Mouse (Mus musculus) cerebellum, postnatal 36 days (tissue): Measurements from ENCODE around the gene Rfng.
"Not testable (repeated sequence)": the region's sequence is repeated elsewhere in the genome, so short reads cannot be mapped to it uniquely, and the experiment has no call there.

Experiments
- DNase-seq, 2 experiments: peaks; one replicate each; pipeline ENCODE4 v3.0.0; 2021 to 2022; ENCODE audit warnings: mixed read lengths in 2 of 2

Rfng gene

DNA sequence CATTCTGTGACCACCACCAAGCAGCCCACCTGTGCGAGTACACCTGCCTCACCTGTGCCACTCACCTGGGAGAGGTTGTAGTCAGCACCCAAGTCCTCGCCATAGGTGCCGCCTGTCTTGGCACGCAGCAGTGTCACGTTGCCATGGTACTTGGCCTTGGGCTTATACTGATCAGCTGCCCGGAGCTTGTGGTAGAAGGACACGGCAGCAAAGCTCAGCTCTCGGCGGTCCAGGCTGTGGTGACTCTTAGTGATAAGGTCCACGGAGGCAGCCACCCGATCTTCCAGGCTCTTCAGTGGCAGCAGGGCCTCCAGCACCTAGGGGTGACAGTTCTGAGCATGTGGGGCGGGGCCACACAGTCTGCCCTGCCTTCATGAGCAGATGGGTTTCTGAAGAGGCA, 24.0 kb upstream of the Rfng start:
- DNase-seq = no peak

DNA sequence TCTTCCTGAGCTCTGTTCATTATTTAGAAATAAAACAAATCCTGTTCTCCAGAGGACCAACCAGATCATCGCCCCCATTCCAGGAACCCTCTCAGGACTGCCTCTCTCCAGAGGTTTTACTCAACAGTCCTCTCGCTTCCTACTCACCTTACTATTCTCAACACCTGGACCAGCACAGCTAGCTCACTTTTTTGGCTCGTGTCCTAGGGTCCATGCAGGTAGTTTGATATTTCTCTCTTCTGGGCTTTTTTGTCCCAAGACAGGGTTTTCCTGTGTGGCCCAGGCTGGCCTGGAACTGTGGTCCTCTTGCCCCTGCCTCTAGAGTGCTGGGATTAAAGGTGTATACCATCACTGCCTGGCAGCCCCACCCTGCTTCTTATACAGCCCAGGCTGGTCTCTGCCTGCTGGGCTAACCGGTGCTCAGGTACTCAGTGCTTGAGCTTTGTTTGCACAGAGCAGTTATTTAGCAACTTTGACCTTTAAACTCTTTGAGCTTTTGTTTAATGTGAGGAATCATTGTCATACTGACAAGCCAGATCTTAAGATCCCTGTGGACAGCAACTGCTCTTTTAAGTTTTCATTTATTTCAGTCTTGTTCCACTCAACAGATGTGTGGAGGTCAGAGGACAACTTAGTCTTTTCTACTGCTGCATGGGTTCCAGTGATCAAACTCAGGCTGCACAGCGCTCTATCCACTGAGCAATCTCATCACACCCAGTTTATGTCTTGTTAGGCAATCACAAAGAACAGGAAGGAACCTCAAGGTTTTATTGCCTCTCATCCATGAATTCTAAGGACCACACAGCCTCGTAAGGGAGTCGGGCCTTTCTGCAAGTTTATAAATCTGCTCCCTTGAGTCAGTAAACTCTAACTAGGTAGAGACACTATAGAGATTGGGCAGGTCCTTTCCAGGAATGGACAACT, 21.6 kb upstream of the Rfng start:
- no peak for DNase-seq

DNA sequence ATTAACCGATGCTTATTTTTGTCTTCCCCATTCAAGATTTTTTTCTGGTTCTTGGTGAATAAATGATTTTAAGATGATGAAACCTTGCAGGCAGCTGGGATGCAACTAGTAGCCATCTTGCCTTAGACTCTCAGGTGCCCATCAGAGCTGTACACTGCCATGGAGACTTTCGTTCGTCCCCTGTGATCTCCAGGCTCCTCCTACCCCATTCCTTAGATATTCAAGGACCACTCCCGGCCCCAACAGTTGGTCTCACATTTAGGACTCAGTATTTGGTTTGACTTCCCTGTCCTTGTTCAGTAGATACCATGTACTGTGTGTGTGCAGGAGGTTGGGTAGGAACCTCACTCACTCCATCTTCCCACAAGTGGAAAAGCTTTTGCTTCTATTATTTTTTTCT, 20.8 kb upstream of the Rfng start:
- no peak for DNase-seq

DNA sequence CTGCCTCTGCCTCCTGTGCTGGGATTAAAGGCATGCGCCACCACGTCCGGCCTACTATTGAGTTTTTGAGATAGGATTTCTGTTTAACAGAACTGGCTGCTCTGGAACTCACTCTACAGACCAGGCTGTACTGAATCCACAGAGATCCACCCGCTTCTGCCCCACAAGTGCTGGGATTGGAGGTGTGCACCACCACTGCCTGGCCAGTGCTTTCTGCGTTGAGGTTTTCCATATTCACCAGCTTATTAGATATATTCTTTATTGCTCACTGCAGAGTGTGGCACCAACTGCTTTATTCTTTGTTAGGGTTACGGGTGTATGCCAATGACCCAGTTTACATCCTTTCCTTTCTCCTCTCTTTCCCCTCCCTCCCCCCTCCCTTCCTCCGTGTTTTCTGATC, 20.3 kb upstream of the Rfng start:
- DNase-seq = no peak

DNA sequence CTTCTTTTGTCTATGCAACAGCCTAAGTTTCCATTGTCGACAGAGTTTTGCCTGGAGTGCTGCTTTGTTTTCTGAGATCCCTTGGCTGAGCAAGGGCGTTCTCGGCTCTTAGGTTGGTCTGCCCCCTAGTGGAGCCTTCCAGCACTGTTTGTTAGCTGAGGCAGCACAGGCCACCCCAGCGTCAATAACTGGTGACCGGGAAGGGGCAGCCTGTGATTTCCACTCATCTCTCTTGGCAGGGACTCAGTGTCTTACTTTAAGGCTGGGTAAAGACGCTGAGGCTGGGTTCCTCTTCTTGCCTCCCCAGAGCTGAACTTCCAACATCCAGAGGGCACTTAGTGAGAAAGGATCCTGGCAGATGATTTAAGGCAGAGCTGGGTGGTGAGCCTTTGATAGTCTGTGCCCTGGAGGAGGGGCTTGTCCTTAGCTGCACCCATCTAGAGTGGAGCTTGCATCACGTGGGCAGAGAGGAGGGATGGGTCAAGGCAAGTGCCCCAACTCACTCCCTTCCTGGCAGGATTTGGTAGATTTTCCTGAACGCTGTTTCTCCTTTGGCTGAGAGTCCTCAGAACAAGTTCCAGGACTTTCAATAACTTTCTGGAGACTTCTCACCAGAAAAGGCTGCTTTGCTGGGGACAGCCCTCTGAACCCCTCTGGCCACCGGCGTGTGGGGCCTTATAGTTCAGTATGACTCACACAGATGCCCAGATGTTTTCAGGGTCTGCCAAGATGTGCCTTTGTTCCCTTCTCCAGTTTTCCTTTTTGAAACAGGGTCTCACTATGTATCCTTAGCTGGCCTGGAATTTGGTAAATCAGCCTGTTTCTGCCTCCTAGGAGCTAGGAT, 16.3 kb upstream of the Rfng start:
- peak; percentile 88 to 89 for DNase-seq

DNA sequence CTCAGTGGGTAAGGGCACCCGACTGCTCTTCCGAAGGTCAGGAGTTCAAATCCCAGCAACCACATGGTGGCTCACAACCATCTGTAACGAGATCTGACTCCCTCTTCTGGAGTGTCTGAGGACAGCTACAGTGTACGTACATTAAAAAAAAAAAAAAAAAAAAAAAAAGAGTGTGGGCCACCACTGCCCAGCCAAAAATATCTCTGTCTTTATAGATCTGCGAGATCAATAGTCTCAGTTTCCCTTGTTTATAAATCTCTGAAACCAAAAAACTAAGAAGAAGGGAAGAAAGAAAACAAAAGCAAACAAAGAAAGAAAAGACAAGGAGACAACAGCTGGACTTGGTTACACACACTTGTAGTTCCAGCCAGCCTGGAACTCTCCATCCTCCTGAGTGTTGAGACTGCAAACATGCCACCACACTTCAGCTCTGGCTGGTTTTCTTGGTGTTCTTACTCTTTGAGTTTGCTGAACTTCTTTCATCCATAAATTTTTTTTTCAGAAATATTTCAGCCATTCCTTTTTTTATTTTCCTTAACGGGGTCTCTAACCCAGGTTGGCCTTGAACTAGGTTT, 15.4 kb upstream of the Rfng start:
- no peak for DNase-seq

DNA sequence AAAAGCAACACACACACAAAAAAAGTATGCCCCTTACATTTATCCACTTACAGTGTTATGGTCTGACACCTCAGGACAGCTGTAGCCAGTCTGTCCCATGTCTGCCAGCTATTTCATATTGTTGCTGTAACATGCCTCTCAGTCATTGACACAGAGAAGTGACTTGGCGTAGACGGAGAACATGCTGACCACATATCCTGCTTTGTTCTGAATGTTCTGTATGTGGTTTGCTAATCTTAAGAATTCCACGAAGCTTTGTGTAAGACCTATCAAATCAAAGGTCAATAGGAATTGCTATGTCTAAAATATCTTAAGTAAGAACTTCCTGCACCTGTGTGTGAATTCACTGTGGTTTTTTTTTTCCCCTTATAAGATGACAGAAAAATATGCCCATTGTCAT, 14.2 kb upstream of the Rfng start:
- DNase-seq = no peak

DNA sequence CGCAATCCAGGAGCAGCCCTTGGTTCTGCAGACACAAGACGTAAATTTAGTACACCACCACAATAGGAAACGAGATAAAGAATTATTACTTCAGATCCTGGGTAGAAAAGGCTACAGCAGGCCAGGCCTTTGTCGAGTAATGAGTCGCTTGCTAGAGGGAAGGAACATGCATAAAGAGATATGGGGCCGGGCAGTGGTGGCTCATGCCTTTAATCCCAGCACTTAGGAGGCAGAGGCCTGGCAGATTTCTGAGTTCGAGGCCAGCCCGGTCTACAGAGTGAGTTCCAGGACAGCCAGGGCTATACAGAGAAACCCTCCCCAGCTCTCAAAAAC, 12.6 kb upstream of the Rfng start:
- no peak for DNase-seq

DNA sequence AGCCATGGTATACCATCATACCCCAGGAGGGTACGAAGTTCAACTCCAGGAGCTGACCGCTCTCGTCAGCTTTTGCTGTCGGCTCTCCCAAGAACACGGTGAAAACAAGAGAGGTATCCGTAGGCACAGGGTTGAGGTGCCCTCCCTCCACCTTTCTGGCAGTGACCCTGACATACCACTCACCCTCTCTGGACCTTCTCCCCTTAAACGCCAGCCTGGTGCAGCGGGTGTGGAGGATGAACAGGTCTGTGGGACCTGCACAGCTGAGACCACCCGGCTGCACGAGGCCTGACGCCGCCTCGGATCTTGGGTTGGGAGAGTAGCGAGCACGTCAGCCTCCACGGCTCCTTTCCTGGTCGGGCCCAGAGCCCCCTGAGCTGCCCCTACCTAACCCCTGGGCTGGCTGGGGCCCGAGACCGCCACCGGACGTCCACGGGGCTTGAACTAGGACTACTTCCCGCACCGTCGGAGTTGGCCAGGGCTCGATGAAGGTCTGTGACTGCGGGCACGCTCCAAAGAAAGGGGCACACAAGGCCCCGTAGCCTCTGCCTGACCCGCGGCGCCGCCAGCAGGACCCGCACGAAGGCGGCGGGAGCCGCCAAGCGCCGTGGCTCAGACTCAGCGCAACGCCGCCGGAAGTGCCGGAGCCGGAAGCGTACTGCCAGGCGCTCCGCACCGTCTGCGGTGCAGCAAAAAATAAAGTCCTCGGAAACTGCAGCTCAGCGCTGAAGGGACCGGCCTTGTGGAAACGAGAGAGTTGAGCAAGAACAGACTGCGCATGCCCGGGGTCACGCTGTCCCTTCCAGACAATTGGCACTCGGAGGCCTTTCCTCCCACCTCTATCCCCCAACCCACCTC, 12.0 kb upstream of the Rfng start, which contains the start of gene Dus1l:
Gene Dus1l, minus strand, starts transcription at position 648 of the 858 bp plus-strand sequence.
- DNase-seq = peak; percentile 98 to 100

DNA sequence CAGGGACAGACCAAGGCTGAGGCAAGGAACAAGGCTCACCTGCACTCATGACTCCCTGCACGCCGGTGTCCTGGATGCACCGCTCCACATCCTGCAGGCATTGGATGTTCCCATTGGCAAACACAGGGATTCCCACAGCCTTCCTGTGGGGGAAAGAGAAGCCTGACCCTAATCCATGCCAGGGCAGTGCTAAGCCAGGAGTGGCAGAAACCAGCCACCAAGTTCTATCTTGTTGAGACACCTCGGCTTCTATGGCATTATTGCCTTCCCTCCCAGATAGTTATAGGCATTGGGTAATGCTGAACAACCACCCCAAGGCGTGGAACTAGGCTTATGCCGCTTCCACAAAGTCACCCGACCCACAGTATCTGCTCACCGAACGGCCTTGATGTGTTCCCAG, 8.6 kb upstream of the Rfng start:
- no peak for DNase-seq

DNA sequence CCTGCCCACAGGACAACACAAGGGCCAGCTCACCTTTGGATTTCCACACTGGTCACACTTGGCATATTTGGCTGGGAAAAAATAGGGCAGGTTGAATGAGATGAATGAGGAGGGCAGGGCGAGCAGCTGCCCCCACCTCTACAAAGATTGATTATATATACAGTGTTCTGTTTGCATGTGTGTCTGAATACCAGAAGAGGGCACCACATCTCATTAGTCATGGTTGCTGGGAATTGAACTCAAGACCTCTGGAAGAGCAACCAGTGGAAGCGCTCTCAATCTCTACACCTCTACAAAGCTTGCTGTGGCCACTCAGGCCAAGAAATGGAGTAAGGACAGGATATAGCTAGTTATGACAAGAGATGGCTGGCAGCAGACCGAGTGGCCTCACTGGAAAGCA, 5.8 kb upstream of the Rfng start:
- no peak for DNase-seq

DNA sequence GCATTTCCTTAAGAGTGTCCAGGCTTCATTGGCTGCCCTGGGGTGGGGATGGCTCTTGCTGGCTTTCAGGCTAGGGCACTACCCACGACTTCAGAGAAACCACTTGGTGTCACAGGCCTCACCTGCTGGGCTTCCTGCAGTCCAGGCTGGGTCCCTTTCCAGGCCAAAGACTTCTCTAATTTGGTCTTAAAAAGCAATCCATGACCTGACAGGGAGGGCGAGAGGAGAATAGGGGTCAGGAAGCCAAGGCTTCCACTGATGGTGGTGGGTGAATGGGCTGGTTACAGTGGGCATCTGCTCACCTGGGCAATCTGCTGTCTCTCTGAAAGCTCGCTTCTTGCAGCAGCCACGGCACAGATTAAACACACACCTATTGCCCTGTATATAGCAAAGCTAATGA, 5.3 kb upstream of the Rfng start:
- DNase-seq = no peak

DNA sequence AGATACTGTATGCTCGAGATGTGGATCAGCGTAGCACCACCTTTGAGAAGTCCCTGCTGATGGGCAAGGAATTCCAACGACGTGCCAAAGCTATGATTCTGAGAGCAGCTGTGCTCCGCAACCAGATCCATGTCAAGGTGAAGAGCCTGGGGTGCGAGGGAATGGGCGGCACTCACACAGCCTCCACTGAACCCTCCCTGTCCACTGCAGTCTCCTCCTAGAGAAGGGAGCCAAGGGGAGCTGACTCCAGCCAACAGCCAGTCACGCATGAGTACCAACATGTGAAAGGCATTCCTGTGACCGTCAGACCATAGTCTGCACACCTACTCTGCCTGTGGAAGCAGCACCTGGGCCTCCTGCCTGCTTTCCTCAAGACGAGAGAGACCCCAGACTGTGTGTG, 4.5 kb upstream of the Rfng start:
- DNase-seq = not testable (repeated sequence)

DNA sequence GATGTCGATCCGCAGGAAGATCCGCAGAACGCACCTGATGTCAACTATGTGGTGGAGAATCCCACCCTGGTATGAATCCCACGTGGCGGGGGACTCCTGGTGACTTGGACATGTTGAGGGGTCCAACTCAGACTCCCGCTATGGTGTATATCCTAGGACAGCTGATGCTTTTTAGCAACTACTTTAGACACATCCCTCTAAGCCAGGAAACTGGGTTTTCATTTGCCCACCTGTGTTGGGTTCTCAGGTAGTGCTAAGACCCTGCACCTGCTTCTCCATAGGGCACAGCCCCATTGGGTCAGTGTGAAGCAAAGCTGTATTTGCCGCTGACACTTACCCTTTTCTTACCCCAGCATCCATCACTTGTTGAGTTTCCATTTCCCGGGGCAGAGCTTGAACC, 1.1 kb upstream of the Rfng start:
- DNase-seq = no peak

DNA sequence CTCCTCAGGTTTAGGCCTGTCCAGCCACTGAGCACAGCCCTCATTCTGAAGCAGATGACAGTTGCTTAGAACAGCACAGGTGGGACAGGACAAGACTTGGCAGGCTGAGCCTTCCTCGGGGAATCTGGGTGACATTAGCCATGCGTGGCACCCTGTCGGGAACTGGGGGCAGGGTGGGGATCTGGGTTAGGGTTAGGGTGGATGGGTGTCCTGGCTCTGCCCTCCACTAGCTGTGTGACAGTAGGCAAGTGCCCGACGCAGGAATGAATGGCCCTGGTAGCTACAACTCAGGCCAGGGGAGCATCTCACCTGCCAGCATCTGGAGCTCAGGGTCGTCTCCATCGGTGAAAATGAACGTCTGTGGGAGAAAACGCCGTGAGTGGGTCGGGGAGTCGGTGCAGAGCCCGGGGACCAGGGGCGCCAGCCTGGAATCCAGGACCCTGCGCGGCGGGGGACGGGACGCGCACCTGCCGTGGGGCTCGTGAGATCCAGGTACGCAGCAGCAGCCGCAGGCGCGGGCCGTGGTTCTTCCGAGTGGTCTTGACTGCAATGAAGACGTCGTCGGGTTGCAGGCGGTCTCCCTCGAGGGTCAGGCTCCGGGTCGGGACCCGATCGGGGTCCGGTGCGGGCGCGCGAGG, 462 bp downstream of the Rfng start:
- peak; percentile 44 for DNase-seq

DNA sequence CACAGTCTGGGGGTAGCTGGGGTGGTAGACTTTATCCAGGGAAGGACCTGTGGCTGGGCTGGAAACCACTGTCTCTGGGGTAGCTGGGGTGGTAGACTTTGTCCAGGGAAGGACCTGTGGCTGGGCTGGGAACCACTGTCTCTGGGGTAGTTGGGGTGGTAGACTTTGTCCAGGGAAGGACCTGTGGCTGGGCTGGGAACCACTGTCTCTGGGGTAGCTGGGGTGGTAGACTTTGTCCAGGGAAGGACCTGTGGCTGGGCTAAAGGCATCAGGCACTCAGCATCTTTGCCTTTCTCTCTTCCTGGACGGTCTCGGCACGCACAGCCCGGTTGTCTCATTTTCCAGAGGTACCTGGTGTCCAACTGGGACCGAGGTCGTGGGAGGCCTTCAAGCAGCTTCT, 2.6 kb downstream of the Rfng start:
- not testable (repeated sequence) for DNase-seq

DNA sequence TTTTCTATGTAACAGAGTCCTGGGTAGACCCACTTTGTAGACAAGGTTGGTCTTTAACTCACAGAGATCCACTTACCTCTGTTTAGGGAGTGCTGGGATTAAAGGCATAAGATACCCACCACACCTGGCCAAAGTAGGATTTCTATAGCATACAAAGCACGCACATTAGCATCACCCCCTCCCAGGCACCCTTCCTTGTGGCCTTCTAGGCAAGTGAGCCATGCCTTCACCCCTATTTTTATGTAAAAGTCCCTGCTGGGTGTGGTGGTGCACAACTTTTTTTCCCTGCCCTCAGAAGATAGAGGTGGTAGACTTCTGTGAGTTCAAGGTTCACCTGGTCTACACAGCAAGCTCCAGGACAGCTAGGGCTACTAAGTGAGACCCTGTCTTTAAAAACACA, 4.1 kb downstream of the Rfng start:
- DNase-seq = no peak

DNA sequence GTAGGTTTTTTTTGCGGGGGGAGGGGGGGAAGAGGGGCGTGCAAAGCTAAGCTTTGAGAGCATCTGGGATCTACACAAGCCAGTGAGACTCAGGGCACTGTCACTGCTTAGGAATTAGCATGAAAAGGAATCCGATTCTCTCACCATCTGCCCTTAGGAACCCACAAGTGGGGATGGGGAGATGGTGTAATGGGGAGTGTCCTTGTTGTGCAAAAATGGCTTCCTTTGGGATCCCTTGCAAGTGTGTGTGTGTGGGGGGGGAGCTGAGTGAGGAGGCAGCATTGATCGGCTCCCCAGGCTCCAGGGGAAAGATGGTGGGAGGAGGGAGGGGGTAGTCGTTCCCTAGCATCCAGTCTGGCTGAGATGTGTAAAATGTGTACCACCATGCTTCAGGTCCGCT, 6.9 kb downstream of the Rfng start:
- DNase-seq = no peak

DNA sequence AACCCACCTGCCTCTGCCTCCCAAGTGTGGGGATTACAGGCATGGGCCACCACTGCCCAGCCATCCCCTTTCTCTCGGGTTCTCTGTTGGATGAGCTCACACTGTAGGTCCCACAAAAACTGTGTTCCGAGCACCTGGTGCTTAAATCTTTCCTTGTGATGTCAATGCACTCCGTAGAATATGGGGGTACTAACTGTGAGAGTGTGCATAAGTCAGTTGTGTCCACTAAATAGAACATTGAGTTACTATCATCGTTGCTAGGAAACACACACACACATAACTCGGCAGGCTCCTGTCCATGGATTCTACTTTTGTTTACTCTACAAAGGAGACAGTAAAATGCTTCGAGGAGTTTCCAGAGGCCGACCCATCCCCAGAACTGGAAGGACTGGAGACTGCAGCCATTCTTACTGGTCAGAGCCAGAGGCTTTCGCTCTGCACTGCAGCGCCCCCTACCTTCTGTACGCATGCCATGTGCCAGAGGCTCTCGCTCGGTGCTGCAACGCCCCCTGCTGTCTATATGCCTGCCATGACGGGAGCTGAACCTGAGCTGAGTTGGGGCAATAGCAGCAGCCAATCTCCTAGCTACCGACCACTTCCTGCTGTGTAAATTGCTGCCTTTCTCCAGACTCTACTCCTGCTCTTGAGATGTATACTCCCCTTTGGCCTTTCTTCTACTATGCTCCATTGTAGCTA, 8.1 kb downstream of the Rfng start:
- peak; percentile 97 to 98 for DNase-seq

DNA sequence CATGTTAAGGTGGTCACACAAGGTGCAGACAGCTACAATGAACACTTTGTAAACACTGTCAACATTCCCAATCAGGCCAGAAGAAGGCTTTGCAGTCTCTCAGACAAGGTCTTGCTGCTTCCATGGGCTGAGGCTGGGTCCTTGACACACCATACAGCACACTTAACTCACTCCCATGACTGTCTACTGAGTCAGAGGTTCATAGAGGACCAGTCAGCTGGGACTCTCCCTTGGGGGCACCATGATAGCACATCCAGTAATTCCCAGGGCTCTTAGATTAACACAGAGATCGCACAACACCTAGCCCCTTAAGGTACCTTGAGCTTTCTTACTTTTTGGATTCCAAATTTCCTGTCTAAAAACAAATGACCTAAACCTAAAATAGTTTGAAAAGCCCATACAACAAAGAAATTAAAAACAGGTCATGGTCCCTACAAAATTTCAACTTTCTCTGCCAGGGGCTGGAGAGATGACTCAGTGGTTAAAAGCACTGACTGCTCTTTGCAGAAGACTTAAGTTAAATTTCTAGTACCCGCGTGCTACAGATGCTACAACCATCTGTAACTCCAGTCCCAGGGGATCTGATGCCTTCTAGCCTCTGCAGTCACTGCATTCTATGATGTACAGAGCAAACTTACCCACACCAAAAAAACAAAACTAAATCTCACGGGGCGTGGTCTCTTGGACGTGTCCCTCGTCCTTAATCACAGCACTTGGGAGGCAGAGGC, 10.4 kb downstream of the Rfng start:
- no peak for DNase-seq

DNA sequence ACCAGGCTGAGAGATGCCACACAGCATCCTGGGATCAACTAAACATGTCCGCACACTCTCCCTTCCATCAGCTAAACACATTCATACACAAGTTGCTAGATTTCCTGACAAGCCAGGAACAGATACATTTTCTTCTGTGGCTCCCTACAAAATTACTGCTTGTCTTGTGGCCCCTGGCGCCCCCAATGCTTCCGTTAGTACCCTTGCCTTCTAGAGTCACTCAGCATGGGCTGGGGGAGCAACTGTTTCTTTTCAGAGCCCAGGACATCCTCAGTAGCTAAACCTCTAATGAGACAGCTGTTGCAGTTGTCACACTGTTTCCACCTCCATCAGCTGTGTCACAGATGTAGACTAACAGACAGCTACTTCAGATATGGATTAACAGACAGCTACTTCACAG, 11.3 kb downstream of the Rfng start:
- DNase-seq = no peak
